Mouse (Mus musculus) cerebellum, adult 9-11 months (tissue): ENCODE results near the gene Foxp4.

Source experiments
- DNase-seq: peaks from one replicate; pipeline ENCODE4 v3.0.0; 2022

The Foxp4 gene

DNA sequence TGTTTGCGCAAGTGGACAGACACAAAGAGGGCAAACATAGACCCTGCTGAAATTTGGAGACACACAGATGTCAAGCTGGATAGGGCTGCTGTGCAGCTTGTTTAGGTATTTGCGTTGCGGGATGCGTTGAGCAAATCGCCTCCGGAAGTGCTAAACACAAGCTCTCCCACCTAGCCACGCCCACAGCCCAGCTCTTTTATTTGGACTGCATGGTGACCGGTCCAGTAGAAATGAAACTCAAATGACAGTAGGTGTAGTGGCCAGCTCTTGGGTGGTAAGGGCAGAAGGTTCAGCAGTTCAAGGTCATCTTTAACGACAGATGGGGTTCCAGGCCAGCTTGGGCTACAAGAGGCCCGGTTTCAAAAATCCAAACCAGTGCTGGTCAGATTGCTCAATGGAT is 1.5 kb upstream of the Foxp4 start:
- DNase-seq, result no peak

DNA sequence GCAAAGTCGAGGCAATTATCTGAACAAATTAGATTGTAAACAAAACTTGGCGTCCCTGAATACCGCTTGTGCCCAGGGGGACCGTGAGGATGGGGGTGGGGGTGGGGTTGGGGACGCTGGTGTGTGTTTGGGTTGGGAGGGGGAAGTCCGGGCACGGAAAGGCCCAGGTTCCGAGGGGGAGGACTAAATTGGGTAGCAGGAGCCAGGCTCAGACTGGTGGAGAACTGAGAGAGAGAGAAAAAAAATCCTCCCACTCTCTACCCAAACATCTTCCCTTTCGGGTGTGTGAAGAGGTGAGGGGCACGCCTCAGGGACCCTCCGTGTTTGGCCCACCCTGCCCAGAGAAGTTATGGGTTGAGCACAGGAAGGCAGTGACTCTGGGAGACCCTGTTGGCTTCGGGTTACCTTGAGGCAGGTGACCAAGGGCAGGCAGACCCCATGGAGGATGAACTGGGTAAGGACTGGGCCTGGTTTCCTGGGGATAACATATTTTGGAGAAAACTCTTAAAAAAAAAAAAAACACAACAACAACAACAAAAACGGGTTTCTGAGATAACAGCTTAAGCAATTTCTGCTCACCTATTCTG is 988 bp upstream of the Foxp4 start:
- DNase-seq, result no peak

DNA sequence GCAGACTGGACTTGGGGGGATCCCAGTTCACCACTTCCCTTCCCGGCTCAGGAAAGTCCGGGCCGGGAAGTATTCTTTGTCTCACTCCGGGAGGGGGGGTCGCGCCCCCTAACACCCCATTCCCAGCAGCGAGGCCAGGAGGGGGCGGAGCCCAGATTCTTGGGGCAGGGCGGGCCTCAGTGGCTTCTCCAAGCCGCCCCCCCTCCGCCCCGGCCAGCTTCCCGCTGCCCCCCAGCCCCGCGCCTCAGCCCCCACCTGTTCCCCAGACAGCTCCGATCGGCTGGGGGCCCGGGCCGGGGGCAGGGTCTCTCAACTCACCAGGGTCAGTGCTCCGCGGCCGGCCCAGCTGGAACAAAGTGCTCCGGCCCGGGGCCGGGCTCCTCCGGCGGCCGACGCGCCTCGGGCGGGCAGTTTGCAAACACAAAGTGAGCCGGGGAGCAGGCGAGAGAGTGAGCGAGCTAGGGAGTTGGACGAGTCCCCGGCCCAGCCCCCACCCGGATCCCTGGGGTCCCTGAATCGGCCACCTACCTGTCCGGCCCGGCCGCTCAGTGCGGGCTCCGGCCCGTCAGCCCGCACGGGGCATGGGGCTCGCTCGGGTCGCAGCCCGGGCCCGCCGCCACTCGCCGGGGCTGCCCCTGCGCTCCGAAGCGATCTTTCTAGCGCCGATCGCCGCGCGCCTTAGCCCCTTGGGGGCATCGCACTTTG is 615 bp downstream of the Foxp4 start:
- DNase-seq, result peak; percentile 25

DNA sequence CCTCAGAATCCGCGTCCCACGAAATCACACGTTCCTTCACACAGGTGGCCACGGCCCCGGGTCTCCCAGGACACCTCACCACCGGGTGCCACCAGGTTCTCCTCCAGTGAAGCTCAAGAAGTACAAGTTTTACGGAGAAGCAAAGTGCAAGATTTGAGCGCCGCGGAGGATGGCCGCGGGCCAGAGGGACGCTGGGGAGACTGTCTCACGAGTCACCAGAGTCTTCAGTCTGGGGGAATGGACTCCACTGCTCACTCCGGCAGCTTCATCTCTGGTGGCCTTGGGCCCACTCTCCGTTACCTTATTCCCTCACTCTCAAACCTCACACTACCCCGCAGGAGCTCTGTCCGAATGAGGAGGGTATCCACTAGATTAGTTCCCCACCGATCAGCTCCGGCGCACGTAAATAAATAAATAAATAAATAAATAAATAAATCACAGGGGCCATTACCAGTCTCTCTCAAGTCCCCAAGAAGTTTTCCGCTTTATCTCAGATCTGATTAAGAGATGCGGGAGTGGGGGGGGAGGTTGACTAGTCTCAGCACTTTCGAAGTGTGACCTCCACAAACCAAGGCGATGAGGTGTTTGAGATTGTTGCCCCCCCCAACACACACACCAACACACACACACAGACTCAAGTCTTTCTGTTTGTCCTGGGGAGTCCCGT is 1.3 kb downstream of the Foxp4 start:
- peak; percentile 15 for DNase-seq

DNA sequence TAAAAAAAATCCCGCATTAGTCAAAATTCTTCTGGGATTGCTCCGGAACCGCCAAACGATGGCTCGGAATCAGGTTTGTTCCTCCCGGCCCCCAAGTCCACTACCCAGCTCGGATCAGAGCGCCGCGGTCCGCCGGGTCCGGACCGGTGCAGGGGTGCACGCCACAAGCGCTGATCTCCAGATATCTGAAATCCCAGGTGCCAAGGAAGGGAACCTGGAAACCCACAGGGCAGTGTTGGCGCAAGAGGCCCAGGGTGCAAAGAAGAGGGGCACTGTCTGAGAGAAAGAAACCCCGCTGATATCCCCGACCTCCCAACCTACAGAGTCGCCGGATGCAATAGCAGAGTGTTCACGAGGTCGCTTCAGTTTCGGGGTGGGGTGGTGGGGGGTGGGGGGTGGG is 1.9 kb downstream of the Foxp4 start:
- DNase-seq, result no peak

DNA sequence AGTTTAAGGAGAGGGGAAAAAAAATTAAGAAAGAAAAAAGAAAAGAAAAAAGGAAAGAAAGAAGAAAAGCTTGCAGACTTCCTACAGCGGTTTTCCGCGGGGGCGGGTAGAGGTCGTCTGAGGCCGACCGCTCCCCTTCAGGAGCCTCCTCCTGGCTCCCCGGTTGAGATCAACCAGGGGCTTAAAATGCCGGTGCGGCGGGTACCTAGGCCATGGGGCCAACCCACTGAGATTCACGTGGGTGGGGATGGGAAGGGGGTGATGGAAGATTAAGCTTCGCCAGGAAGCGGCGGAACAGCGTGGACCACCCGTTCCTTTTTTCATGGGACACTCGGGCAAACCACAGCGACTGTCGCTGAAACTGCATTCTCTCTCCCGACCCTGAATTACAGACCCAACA is 2.3 kb downstream of the Foxp4 start:
- no peak for DNase-seq

DNA sequence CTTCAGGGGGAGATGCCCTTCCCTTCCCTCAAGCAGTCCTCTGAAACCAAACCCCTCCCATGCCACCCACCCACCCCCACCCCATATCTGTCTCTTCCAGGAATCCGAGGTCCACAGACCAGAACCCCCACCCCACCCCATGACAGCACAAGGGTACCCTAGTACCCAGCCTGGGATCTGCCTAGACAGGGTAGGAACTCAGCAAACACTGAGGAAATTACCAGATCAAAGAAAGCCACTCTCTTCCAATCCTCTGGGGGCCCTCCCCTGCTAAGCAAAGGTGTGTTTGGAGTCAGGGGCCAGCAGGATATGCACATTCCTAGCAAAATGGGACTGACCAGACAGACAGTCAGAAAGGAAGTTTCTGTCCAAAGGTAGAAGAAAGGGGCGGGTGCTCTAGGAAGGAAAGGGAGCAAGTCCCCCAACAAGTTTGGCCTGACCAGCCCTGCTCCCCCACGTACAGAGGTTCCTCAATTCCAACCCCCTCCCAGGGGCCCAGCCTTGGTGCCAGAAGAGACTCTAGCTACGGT is 3.2 kb downstream of the Foxp4 start:
- no peak for DNase-seq

DNA sequence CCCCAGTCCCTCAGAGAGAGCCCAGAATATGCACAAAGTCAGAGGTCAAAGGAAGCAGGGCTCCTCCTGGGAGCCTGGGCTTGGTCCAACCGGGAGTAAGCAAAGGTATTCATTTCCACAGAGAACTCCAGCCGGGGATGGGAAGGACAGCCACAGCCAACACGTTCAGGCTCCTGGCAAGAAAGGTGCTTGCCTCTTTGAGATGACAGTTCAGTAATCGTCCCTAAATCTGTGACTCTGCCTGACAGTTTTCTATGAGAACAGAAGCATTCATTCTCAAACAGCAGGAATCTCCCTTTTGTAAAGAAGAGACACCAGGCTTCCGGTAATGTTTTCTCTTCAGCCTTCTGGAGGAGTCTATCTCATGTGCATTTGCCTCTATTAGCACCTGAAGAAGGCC is 4.6 kb downstream of the Foxp4 start:
- DNase-seq, result no peak

DNA sequence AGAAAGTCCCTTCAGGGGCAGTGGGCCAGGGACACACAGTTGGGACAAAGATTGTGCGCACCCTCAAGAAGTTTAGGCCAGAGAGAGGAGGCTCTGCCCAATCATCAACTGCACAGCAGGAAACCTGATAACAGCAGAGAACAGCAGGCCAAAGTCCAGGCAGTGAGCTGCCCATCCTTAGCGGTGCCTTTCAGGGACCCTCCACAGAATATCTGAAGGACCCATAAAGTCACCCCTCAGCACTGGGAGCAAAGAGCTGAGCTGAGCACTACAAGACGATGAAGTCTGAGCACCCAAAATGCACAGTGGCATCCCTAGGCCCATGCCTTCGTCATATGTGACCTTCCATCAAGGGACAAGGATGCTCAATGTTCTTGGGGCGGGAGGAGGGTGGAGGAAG is 6.5 kb downstream of the Foxp4 start:
- DNase-seq, result no peak

DNA sequence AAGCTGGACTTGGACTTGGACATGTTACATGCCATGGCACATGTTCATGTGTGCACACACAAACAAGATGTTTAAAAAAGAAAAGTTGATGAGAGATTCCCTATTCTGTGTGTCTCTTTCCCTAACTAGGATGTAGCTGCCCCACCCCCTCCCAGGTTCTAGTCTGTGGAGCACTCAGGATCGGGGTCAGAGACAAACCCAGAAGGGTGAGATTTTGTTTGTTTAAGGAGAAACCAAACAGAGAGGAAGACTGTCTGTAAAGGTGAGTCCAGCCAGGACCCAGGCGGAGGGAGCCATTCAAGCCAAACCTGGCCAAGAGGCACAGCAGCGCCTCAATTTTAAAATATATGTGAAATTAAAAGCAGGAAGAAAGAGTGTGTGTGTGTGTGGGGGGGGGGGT is 7.2 kb downstream of the Foxp4 start:
- no peak for DNase-seq

DNA sequence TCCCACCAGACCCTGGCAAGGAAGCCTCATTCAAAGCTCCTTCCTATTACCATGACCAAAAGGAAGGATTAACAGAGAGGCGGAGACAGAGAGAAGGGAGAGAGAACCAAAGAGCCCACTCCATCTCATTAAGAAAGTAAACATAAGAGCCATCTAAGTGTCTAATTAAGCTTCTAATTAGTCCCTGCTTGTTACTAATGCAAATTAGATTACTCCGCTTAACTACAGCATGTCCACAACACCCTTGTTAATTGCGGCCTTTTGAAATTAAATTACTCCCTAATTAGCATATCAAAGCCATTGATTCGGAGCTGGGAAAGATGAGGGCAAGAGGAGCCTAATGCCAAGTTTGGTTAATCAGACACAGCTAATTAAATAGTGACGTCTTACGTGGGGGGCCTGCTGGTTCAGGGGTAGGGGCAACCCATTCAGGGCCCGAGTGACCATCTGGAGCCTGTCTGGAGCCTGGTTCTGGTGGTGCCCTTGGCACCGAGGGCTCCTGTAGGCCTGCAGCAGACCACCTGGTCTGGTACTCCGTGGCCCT is 9.7 kb downstream of the Foxp4 start:
- DNase-seq, result no peak

DNA sequence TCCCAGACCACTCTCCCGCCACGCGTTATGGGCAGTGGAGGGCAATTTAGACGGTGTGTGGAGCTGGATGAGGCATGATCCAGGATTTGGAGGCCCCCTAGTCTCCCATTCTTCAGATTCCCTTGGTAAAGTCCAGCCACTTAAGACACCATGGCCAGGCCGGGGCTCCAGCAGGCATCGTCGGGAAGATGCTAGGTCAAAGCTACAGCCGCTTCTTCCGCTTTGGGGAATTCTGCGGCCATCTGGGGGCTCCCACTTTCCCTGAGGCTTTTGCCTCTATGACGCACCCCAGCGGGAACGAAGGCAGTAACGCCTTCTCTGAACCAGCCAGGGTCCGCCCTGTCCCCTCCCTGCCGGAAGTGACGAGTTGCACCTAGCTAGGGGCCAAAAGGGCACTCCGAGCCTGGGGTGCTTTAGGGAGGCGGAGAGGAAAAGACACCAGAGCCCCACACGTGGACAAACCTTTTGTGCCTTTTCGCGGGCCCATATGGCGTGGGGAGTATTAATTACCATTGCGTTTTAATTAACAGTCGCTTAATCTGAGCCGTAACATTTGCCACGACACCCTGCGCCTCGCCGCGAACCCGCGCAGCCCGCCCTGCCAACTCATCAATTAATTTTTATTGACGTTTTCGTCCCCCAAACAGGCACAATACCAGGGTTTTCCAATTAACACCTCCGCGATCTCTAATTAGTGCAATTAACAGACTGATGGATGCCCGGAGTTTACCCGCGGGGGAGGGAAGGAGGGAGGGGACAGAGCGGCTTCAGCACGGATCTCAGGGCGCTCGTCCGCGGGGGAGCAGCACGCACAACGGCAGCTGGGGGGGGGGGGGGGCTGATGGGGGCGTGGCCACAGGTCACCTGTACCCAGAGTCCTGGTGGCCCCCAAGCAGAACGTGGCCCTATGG is 15.1 kb downstream of the Foxp4 start:
- peak; percentile 73 for DNase-seq

DNA sequence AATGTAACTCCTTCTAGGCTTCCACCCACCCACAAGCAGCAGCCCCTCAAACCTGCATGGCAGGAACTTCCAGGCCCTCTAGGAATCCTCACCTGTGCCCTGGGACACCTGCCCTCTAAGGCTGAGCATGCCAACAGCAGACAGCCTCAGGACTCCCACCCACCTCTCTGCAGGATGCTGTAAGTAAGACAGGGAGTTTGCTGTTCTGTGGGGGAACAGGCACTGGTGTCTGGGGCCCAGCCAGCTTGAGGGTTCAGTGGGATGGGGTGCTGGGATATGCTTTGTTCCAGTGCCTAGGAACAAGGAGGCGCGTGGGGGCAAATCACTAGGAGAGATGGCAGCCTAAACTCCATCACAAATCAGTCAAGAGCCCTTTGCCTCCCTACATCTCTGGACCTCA is 16.4 kb downstream of the Foxp4 start:
- no peak for DNase-seq

DNA sequence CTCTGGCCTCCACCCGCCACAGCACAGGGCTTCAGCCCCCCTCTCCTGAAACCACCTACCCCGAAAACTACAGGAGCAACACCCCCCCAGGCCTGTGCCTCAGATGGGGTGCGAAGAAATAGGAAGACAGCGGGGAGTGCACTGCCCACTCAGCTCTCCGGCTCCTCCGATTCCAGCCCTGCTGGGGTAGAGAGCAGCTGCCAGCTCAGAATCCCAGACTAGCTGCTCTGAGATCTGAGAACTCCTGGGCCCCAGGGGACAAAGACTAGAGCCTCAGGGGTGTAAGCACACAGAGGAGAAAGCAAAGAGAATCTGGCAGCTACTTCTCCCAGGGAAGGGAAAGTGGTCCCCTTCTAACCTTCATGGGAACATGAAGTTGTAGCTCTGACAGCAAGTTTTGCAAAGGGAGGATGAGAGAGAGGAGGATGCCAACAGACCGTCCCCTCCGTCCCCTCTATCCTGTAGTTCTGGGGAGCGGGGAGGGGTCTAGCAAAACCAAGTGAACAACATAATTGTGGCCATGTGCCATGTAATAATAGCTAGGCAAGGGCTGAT is 17.0 kb downstream of the Foxp4 start:
- DNase-seq, result no peak

DNA sequence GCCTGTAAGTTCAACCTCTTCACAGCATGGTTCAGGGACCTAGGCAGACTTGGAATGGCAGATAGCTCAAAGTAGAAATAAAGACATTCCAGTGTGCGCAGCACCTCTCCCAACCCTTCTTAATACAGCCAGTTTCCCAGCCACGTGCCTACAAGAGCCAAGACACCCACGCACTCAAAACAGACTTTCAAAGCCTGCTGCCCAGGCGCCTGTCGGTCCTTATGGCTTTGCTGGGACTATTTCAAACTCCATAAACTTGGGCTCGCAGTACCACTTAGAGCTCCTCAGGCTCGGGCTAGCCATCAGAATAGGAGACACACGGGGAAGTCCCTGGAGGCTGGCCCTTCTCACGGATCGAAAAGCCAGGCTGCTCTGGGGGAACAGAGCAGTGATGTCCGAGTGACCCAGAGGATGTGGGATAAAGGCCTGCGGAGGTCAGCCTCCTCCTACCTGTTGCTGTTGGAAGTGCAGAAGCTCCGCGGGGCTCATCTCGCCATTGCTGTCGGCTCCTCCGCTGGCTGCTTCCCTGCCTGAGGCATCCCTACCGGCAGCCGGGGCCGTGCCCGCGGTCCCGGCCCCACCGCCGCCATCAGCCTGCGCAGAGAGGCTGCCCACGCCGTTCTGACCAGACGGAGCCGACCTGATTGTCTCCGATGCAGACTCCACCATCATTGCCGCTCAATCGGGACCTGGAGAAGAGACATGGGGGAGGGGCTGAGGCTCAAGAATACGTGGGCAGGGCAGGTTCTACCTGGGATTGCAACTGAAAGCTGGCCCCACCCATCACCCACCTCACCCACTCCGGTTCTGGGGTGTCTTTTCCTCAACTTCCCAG is 20.4 kb downstream of the Foxp4 start:
- DNase-seq, result no peak

DNA sequence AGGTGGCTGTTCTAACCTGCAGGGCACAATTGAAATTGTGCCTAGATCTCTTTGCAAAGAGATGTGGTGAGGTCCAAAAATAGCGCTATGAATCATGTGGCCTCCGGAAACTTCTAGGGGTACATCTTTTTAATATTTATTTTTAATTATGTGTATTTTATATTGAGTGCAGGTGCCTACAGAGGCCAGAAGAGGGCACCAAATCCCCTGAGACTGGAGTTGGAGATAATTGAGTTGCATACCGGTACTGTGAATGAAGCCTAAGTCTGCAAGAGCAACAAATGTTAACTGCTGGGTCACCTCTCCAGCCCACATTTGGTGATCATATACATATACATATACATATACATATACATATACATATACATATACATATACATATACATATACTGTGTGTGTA is 22.7 kb downstream of the Foxp4 start:
- no peak for DNase-seq

DNA sequence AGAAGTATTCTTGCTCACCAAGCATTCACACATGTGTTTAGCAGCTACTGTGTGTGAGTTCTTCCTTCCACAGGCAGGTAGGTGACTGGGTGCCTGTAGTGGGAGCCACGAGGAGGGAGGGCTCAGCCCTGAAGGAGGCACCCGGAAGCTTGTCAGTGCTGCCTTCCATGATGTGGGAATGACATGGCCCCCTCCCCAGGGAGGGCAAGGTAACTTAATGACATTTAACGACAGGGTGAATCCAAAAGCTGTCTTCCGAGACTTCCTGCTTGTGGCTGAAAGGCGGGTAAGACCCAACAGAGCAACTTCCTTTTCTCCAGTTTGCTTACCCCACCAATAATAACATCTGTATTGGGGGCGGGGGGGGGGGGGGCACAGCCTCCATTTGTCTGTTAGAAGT is 23.7 kb downstream of the Foxp4 start:
- DNase-seq, result no peak

DNA sequence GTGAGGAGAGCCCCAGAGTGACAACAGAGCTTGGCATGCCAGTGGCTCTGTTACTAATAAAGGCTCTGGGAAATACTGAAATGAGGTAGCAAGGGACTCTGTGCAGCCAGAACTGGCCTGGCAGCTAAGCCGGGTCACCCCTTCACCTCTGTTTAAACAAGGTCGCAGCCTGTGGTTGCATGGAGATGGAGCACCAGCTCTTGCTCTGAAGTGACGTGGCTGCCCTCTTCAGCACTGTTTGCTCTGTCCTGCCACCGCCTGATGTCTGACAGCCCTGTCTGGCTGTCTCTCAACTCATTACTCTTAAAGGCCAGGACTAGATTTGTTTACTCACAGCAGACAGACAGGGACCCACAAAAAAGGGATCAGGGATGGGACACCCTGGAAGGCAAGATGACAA is 25.3 kb downstream of the Foxp4 start:
- DNase-seq, result no peak

DNA sequence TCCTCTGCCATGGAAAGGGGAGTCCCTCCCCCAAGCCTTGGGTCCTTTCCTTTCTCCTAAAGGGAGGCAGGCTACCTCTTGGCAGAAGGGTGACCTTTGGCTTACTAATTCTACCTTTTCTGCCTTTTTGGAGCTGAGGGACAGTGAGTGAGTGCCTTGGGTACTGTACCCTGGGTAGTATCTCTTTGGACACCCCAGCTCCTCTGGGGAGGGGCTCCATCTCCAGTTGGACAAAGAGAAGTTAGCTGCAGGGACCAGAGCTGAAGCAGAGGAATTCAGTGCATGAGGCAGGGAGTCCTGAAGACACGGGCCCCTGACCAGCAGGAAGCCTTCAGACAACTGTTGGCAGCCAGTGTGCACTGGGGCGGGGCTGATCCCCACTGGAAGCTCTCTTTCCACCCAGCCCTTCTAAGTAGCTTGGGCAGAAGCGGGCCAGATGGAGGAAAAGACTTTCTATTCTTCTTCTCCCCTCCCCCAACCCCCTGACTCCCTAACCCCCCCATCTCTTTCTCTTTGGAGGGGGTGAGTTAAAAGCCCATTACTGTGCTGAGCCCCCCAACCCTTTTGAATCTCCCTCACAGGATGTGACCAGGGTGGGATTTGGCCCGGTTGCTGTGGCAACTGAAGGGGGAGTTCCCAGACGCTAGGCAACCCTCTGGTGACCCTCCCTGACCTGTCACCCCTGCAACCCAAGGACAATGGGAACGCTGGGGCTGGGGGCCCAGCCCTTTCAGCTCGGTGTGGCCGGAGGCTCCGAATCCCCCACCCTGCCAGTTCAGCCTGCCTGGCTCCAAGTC is 26.3 kb downstream of the Foxp4 start:
- DNase-seq, result no peak

DNA sequence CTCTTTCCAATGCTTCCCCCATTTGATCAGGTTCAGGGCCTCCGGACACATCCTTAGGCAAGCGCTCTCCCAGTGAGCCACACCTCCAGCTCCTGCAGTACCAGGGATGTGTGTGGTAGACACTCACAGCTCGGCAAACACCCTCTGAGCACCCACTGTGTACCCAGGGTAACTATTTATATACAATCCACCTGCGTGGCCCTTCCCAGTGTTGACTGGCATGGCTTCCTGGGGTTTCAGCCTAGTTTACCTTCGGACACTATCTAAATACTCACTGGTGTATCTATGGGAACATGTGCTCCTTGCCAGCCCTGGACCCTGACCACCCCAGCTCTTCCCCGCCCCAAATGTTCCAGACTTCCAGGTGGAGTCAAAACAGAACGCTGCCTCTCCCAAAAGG is 34.7 kb downstream of the Foxp4 start:
- no peak for DNase-seq

DNA sequence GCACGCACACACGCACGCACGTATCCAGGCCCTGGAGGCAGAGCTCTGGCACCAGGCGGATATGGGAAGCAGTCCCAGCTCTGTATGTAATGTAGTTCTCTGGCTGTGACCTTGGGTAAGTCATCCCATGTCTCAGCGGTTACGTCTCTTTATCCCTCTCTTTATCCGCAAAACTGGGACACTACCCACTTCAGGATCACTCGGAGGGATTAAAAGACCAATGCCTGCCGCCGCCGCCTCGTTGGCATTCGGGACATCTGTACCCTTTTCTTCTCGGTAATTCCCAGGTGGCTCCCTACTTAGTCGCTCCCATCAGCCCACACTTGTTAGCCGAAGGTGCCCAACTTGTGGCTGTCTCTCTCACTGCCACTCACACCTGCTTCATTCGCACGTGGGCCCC is 35.2 kb downstream of the Foxp4 start:
- no peak for DNase-seq
